Mouse (Mus musculus) telencephalon, adult 2 months (tissue): Measurements from ENCODE around the gene Fbxo7.

ENCODE experiments used
- DNase-seq: peaks from one replicate; pipeline ENCODE4 v3.0.0-alpha.2; 2011; ENCODE audit warnings: low read depth, low spot score

Gene Fbxo7

DNA sequence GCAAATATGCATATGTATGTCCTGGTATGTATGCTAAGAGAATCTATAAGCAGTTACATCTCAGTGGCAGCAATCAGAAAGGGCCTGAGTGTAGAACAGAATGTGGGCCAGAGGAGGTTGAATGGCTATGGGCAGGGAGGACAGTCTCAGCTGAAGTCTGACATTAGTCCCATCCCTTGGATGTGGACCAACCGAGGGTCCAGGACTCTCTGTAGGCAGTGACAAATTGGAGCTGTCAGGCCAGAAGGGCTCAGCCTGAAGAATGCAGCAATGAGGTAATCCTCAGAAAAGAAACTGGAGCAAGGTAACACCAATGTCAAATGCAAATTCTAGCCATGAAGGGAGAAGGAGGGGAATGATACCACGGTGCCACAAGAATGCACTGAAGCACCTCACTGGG, 55.5 kb downstream of the Fbxo7 start:
- no peak for DNase-seq

DNA sequence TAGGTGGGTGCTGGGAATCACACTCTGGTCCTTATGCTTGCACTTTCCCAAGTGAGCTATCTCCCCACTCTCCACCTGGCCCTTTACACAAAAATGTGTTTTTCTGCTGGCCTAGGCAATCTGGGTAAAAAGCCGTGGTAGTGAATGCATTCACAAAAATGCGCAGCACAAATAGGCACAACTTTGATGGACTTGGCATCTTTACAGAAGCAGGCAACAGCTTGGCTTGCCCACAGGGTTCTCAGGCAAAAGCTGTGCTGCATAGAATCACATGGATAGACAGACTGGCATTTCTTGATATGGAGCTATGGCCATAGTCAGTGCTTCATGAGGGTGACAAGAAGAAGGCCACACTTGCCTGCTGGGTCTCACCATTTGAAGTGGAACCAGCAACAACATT, 57.0 kb downstream of the Fbxo7 start:
- no peak for DNase-seq

DNA sequence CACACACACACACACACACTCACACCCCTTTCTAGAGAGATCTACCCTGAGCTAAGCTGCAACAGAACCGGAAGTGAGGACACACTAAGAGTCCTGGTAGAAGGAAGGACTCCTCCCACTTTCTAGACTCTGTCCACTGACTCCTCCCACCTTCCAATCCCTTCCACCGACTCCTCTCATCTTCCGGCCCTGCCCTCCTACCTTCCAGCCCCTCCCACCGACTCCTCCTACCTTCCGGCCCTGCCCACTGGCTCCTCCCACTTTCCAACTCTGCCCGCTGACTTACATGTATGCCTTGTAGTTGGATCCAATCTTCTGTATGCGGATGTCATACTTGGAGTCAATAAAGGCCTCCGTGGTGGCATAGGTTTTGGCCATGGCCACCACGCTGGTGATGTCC, 58.1 kb downstream of the Fbxo7 start:
- no peak for DNase-seq

DNA sequence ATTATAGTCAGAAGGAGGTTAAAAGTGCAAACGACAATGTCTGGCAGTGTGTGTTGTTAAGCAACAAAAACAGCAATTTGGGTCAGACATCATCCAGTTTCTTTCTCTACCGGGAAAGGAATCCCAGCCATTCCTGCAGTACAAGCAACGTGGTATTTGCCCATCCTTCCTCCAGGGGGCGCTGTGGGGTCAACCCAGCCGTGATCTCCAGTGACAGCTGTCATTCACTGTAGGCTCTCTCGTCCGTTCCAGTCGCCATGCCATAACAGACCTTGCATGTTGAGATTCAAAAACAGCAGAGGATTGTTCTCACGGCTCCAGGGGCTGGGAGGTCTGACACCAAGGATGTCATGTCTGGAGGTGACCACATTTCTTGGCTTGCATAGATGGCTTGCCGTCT, 70.1 kb downstream of the Fbxo7 start:
- no peak for DNase-seq

DNA sequence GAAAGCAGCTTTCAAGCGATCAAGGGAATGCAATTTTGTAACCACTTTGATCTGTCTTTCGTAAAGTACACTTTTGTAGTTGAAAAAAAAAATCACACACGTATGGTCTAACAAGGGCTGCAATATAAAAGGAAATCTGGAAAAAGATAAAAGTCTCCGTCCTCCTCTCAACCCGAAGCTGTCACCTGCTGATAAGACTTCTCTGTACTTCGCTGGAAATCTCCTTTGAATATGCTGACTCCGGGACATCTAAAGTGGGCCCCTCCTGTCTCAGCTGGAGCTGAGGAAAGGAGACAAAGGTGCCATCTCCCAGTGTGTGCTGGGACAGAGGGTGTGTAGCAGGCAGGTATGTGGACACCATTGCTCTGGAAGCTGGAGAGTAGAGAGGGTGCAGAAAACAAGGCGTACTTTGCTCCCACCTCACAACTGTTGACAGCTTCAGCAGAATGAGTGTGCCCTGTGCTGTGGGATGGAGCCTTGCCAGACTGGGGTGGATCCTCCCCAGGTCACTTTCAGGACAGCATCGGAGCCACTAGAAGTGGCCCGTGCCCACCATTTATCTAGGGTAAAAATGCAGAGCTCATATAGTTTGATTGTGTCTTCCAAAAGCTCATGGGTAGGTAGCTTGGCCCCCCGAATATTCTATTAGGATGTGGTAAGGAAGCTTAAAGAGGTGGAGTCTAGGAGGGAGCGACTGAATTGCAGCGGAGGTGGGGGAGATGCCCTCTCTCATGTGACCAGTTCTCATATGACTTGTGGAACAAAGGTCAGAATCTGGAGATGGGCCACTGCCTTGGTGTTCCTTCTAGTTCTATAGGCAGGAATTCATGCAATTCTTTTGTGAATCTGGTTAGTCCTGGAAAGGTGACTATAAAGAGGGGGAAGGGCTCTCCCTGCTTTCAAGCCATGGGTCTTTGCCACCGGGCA, 71.6 kb downstream of the Fbxo7 start:
- no peak for DNase-seq

DNA sequence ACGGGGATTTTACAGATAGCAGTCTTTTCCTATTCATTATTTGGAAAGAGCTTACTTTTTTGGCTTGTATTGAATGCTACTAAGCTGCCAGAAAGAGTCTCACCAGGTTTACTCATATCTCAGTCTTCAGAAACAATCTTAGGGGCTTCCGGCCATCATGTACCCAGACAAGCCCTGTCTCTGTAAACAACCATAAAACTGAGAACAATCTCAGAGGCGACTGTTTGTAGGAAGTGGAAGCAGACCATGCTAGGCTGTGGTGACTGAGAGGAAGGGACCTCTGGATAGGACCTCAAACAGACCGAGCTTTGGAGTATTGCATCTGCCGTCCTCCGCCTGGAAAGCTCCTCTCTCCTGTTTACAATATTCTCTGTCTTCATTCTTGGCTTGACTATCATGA, 76.6 kb downstream of the Fbxo7 start:
- no peak for DNase-seq

DNA sequence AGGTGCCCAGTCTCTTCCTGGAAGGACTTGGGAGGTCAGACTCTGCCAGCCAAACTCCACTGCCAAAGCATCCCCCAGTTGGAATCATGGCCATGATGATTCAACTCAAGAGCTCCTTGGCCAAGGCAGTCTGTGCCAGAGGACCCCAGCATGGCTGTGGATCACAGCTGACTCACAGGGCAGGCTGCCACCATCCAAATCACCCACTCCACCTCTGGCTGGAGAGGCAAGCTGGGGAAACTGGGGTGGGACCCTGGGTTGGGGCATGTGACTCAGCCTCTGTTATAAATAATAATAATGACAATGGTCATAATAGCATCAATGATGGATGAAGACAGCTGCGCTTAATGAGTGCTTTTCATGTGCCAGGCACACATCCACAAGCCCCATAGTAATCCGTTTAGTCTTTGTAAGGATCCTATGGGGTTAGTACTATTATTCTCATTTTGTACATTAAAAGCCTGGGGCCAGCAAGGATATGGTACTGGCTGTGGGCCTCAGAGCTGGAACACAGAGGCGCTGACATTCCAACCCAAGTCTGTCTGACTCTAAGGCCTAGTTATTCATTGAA, 78.6 kb downstream of the Fbxo7 start:
- DNase-seq, result no peak
